Mouse (Mus musculus): ENCODE results near the gene Slc5a8. TPM values are rescaled to one million over a fixed set of nuclear protein-coding genes. Genes with fewer than 3 reads are reported as not detected.

The Slc5a8 gene
- polyA plus RNA-seq, 1 experiment from 2014 or later = 0.03 TPM

GRCm38 (mm10) chr10:88877421-88877820, 8.4 kb upstream of the Slc5a8 start:
- Histone ChIP-seq H3K36me3 (ENCODE audit: control insufficient read depth, insufficient read depth, low read length) (no peaks in the 10 kb centered on the region), H3K4me1 (replicated peaks; ENCODE audit: control insufficient read depth, insufficient read depth, low read length) (no peaks in the 10 kb centered on the region), H3K4me2 (ENCODE audit: low read depth, low read length, severe bottlenecking) (no peak overlapping the region), H3K27me3 (ENCODE audit: control insufficient read depth, insufficient read depth, low read length) (no peaks in the 10 kb centered on the region), H3K9ac (ENCODE audit: low read length) (no peak overlapping the region), H3K9me3 (ENCODE audit: control insufficient read depth, low read length) (no peaks in the 10 kb centered on the region), H3K27ac (ENCODE audit: low read depth, low read length) (no peak overlapping the region), H3K4me3 (ENCODE audit: low read depth, low read length) (no peak overlapping the region)
- WGBS = 91% methylated on average over 7 of the region's 7 CpGs
- no peak for DNase-seq (ENCODE audit: low spot score)
- no peak for ATAC-seq (replicated peaks; ENCODE audit: low FRiP score)

GRCm38 (mm10) chr10:88883721-88884120, 2.1 kb upstream of the Slc5a8 start:
- no peak for DNase-seq (ENCODE audit: low spot score)
- no peak overlapping the region for H3K4me3 ChIP-seq (ENCODE audit: low read depth, low read length)
- H3K27ac ChIP-seq (ENCODE audit: low read depth, low read length) = no peak overlapping the region
- no peak for ATAC-seq (replicated peaks; ENCODE audit: low FRiP score)
- H3K27me3 ChIP-seq (ENCODE audit: control insufficient read depth, insufficient read depth, low read length) = peaks cover 16% of the 10 kb centered on the region
- no peak overlapping the region for H3K4me2 ChIP-seq (ENCODE audit: low read depth, low read length, severe bottlenecking)
- no peaks in the 10 kb centered on the region; the same call in 1 of the 2 replicates for H3K9me3 ChIP-seq (ENCODE audit: control insufficient read depth, low read length)
- no peak overlapping the region for H3K9ac ChIP-seq (ENCODE audit: low read length)
- H3K4me1 ChIP-seq (replicated peaks; ENCODE audit: control insufficient read depth, insufficient read depth, low read length) = peaks cover 10% of the 10 kb centered on the region; the same call in 1 of the 2 replicates
- H3K36me3 ChIP-seq (ENCODE audit: control insufficient read depth, insufficient read depth, low read length) = no peaks in the 10 kb centered on the region
- 90% methylated on average over 2 of the region's 2 CpGs for WGBS

- no peak overlapping the region for H3K27ac ChIP-seq (ENCODE audit: low read depth, low read length)
- no peak for ATAC-seq (replicated peaks; ENCODE audit: low FRiP score)
- H3K4me2 ChIP-seq (ENCODE audit: low read depth, low read length, severe bottlenecking) = no peak overlapping the region
- H3K9ac ChIP-seq (ENCODE audit: low read length) = no peak overlapping the region
- peaks cover 16% of the 10 kb centered on the region for H3K27me3 ChIP-seq (ENCODE audit: control insufficient read depth, insufficient read depth, low read length)
- no peaks in the 10 kb centered on the region; the same call in 1 of the 2 replicates for H3K9me3 ChIP-seq (ENCODE audit: control insufficient read depth, low read length)
- WGBS = 83% methylated on average over 6 of the region's 6 CpGs
- DNase-seq (ENCODE audit: low spot score) = no peak
- no peak overlapping the region for H3K4me3 ChIP-seq (ENCODE audit: low read depth, low read length)
- no peaks in the 10 kb centered on the region for H3K36me3 ChIP-seq (ENCODE audit: control insufficient read depth, insufficient read depth, low read length)
- peaks cover 10% of the 10 kb centered on the region; the same call in 1 of the 2 replicates for H3K4me1 ChIP-seq (replicated peaks; ENCODE audit: control insufficient read depth, insufficient read depth, low read length)
These were observed 956 bp upstream of the Slc5a8 start for GRCm38 (mm10) chr10:88884836-88885235.

GRCm38 (mm10) chr10:88886114-88886513, 322 bp downstream of the Slc5a8 start:
- ATAC-seq (replicated peaks; ENCODE audit: low FRiP score) (no peak), DNase-seq (ENCODE audit: low spot score) (peak; percentile 58)
- 1% methylated on average over 32 of the region's 32 CpGs for WGBS
- H3K27ac ChIP-seq (ENCODE audit: low read depth, low read length) = no peak overlapping the region
- H3K27me3 ChIP-seq (ENCODE audit: control insufficient read depth, insufficient read depth, low read length) = peaks cover 16% of the 10 kb centered on the region
- H3K4me2 ChIP-seq (ENCODE audit: low read depth, low read length, severe bottlenecking) = peak overlapping the region; percentile 54
- no peaks in the 10 kb centered on the region for H3K36me3 ChIP-seq (ENCODE audit: control insufficient read depth, insufficient read depth, low read length)
- peaks cover 10% of the 10 kb centered on the region; the same call in 1 of the 2 replicates for H3K4me1 ChIP-seq (replicated peaks; ENCODE audit: control insufficient read depth, insufficient read depth, low read length)
- H3K9ac ChIP-seq (ENCODE audit: low read length) = no peak overlapping the region
- no peaks in the 10 kb centered on the region; the same call in 1 of the 2 replicates for H3K9me3 ChIP-seq (ENCODE audit: control insufficient read depth, low read length)
- H3K4me3 ChIP-seq (ENCODE audit: low read depth, low read length) = peak overlapping the region; percentile 25

- Histone ChIP-seq H3K9ac (ENCODE audit: low read length) (no peak overlapping the region), H3K27ac (ENCODE audit: low read depth, low read length) (no peak overlapping the region), H3K4me3 (ENCODE audit: low read depth, low read length) (no peak overlapping the region), H3K4me1 (replicated peaks; ENCODE audit: control insufficient read depth, insufficient read depth, low read length) (peaks cover 10% of the 10 kb centered on the region; the same call in 1 of the 2 replicates), H3K27me3 (ENCODE audit: control insufficient read depth, insufficient read depth, low read length) (peaks cover 16% of the 10 kb centered on the region), H3K4me2 (ENCODE audit: low read depth, low read length, severe bottlenecking) (no peak overlapping the region), H3K36me3 (ENCODE audit: control insufficient read depth, insufficient read depth, low read length) (no peaks in the 10 kb centered on the region), H3K9me3 (ENCODE audit: control insufficient read depth, low read length) (no peaks in the 10 kb centered on the region; the same call in 1 of the 2 replicates)
- DNase-seq (ENCODE audit: low spot score) (no peak), ATAC-seq (replicated peaks; ENCODE audit: low FRiP score) (no peak)
- WGBS = 83% methylated on average over 2 of the region's 2 CpGs
These were observed 2.6 kb downstream of the Slc5a8 start for GRCm38 (mm10) chr10:88888376-88888775.

- 81% methylated on average over 7 of the region's 7 CpGs for WGBS
- Histone ChIP-seq H3K9me3 (ENCODE audit: control insufficient read depth, low read length) (no peaks in the 10 kb centered on the region), H3K9ac (ENCODE audit: low read length) (no peak overlapping the region), H3K36me3 (ENCODE audit: control insufficient read depth, insufficient read depth, low read length) (no peaks in the 10 kb centered on the region), H3K4me1 (replicated peaks; ENCODE audit: control insufficient read depth, insufficient read depth, low read length) (peaks cover under 1% of the 10 kb centered on the region; the same call in 1 of the 2 replicates), H3K4me2 (ENCODE audit: low read depth, low read length, severe bottlenecking) (no peak overlapping the region), H3K27me3 (ENCODE audit: control insufficient read depth, insufficient read depth, low read length) (peaks cover 2% of the 10 kb centered on the region), H3K27ac (ENCODE audit: low read depth, low read length) (no peak overlapping the region), H3K4me3 (ENCODE audit: low read depth, low read length) (no peak overlapping the region)
- no peak for ATAC-seq (replicated peaks; ENCODE audit: low FRiP score)
- DNase-seq (ENCODE audit: low spot score) = no peak
These were observed 5.6 kb downstream of the Slc5a8 start for GRCm38 (mm10) chr10:88891410-88891809.

- WGBS = 80% methylated on average over 8 of the region's 8 CpGs
- ATAC-seq (replicated peaks; ENCODE audit: low FRiP score) (no peak), DNase-seq (ENCODE audit: low spot score) (no peak)
These were observed 6.8 kb downstream of the Slc5a8 start for GRCm38 (mm10) chr10:88892560-88893087.

GRCm38 (mm10) chr10:88897032-88897431, 11.2 kb downstream of the Slc5a8 start:
- 95% methylated on average over 6 of the region's 6 CpGs for WGBS
- Histone ChIP-seq H3K36me3 (ENCODE audit: control insufficient read depth, insufficient read depth, low read length) (no peaks in the 10 kb centered on the region), H3K4me1 (replicated peaks; ENCODE audit: control insufficient read depth, insufficient read depth, low read length) (no peaks in the 10 kb centered on the region), H3K27ac (ENCODE audit: low read depth, low read length) (no peak overlapping the region), H3K9ac (ENCODE audit: low read length) (no peak overlapping the region), H3K27me3 (ENCODE audit: control insufficient read depth, insufficient read depth, low read length) (no peaks in the 10 kb centered on the region), H3K9me3 (ENCODE audit: control insufficient read depth, low read length) (no peaks in the 10 kb centered on the region), H3K4me3 (ENCODE audit: low read depth, low read length) (no peak overlapping the region), H3K4me2 (ENCODE audit: low read depth, low read length, severe bottlenecking) (no peak overlapping the region)
- ATAC-seq (replicated peaks; ENCODE audit: low FRiP score) (no peak), DNase-seq (ENCODE audit: low spot score) (no peak)

More at GRCm38 (mm10) chr10:88892560-88893087, 6.8 kb downstream of the Slc5a8 start:
- no peak overlapping the region for H3K27ac ChIP-seq (ENCODE audit: low read depth, low read length)
- H3K27me3 ChIP-seq (ENCODE audit: control insufficient read depth, insufficient read depth, low read length) = no peaks in the 10 kb centered on the region
- H3K4me3 ChIP-seq (ENCODE audit: low read depth, low read length) = no peak overlapping the region
- no peak overlapping the region for H3K4me2 ChIP-seq (ENCODE audit: low read depth, low read length, severe bottlenecking)
- H3K9ac ChIP-seq (ENCODE audit: low read length) = no peak overlapping the region
- H3K9me3 ChIP-seq (ENCODE audit: control insufficient read depth, low read length) = no peaks in the 10 kb centered on the region
- no peaks in the 10 kb centered on the region for H3K36me3 ChIP-seq (ENCODE audit: control insufficient read depth, insufficient read depth, low read length)
- no peaks in the 10 kb centered on the region for H3K4me1 ChIP-seq (replicated peaks; ENCODE audit: control insufficient read depth, insufficient read depth, low read length)

GRCm38 (mm10) chr10:88949649-88950296, 64.0 kb downstream of the Slc5a8 start:
- no peaks in the 10 kb centered on the region for H3K9me3 ChIP-seq (ENCODE audit: control insufficient read depth, low read length)
- no peak overlapping the region for H3K4me3 ChIP-seq (ENCODE audit: low read depth, low read length)
- DNase-seq (ENCODE audit: low spot score) = no peak
- H3K4me1 ChIP-seq (replicated peaks; ENCODE audit: control insufficient read depth, insufficient read depth, low read length) = no peaks in the 10 kb centered on the region
- WGBS = 93% methylated on average over 12 of the region's 12 CpGs
- H3K4me2 ChIP-seq (ENCODE audit: low read depth, low read length, severe bottlenecking) = no peak overlapping the region
- no peak for ATAC-seq (replicated peaks; ENCODE audit: low FRiP score)
- no peaks in the 10 kb centered on the region for H3K27me3 ChIP-seq (ENCODE audit: control insufficient read depth, insufficient read depth, low read length)
- no peak overlapping the region for H3K27ac ChIP-seq (ENCODE audit: low read depth, low read length)
- H3K9ac ChIP-seq (ENCODE audit: low read length) = no peak overlapping the region
- H3K36me3 ChIP-seq (ENCODE audit: control insufficient read depth, insufficient read depth, low read length) = no peaks in the 10 kb centered on the region

Measured in forebrain, embryonic 11.5 days (tissue).